Mouse (Mus musculus) MEL (cell line): ENCODE data around the gene Pde1b.

Experiments
- CTCF ChIP-seq, 3 experiments: IDR thresholded peaks in 2 of 3; conservative IDR thresholded peaks in 1 of 3; 2 replicates each; pipeline ENCODE4 v1.5.1; 2011 to 2012; ENCODE audit warnings: low read length in 3 of 3, low read depth in 2 of 3, mild to moderate bottlenecking in 2 of 3, improper control_type of control experiment in 1 of 3, inconsistent platforms in 1 of 3, mixed read lengths in 1 of 3, moderate library complexity in 1 of 3; ENCODE audit not compliant: control insufficient read depth in 1 of 3, insufficient read depth in 1 of 3, poor library complexity in 1 of 3, severe bottlenecking in 1 of 3
- EP300 ChIP-seq, 2 experiments: IDR thresholded peaks; 2 replicates each; pipeline ENCODE4 v1.6.1; 2011; ENCODE audit warnings: improper control_type of control experiment in 2 of 2, low read length in 2 of 2, low read depth in 1 of 2, mild to moderate bottlenecking in 1 of 2
- GATA1 ChIP-seq: IDR thresholded peaks from 2 replicates; pipeline ENCODE4 v1.6.1; 2011; ENCODE audit warnings: low read depth, low read length, improper control_type of control experiment
- MAFK ChIP-seq: IDR thresholded peaks from 2 replicates; pipeline ENCODE4 v1.6.1; 2011; ENCODE audit warnings: low read depth, mild to moderate bottlenecking, low read length, improper control_type of control experiment, borderline replicate concordance
- MAX ChIP-seq: IDR thresholded peaks from 2 replicates; pipeline ENCODE4 v1.6.1; 2011; ENCODE audit warnings: low read length, improper control_type of control experiment
- MAZ ChIP-seq: IDR thresholded peaks from 2 replicates; pipeline ENCODE4 v1.6.1; 2012; ENCODE audit warnings: low read depth, mild to moderate bottlenecking, inconsistent platforms, low read length, improper control_type of control experiment
- NELFE ChIP-seq: IDR thresholded peaks from 2 replicates; pipeline ENCODE4 v1.6.1; 2011; ENCODE audit warnings: low read depth, low read length, improper control_type of control experiment
- POLR2A ChIP-seq, 2 experiments: IDR thresholded peaks; 2 replicates each; pipeline ENCODE4 v1.6.1; 2011 to 2012; ENCODE audit warnings: low read length in 2 of 2, mild to moderate bottlenecking in 2 of 2, control low read depth in 1 of 2, improper control_type of control experiment in 1 of 2, low read depth in 1 of 2, moderate library complexity in 1 of 2; ENCODE audit not compliant: control insufficient read depth in 1 of 2, insufficient read depth in 1 of 2, poor library complexity in 1 of 2
- POLR2AphosphoS5 ChIP-seq: IDR thresholded peaks from 2 replicates; pipeline ENCODE4 v1.6.1; 2012; ENCODE audit warnings: low read depth, borderline replicate concordance, mild to moderate bottlenecking, inconsistent platforms, low read length, moderate library complexity, mixed read lengths

DNA sequence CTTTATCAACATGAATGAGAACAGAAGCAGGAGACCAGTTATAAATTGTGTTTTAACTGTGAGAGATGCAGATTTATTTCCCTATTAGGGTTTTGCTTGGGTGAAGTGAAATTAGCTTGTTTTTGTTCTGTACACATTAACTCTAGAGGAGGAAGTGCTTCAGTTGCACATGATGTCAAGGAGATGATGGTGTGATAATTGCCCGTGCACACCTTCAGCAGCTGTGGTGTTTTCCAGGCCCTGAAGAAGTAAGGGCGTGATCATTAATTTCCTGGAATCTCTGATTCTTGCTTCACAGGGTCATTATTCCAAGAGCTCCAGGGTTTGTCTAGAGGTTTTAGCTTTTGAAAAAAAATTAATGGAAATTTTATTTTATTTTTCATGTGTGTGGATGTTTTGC, 22.7 kb upstream of the Pde1b start:
- TF ChIP-seq MAX = no peak
- TF ChIP-seq POLR2A (IDR thresholded peaks at IDR 0.05; ENCODE audit: control insufficient read depth in 1 of 2, insufficient read depth in 1 of 2, low read depth in 1 of 2, low read length in 2 of 2, poor library complexity in 1 of 2) = no peak
- no peak for TF ChIP-seq CTCF (IDR thresholded peaks at IDR 0.05 in 2 of 3, conservative IDR thresholded peaks at IDR 0.05 in 1 of 3; ENCODE audit: control insufficient read depth in 1 of 3, insufficient read depth in 1 of 3, low read depth in 2 of 3, low read length in 3 of 3, poor library complexity in 1 of 3, severe bottlenecking in 1 of 3)
- no peak for TF ChIP-seq POLR2AphosphoS5
- no peak for TF ChIP-seq NELFE
- TF ChIP-seq GATA1 = no peak
- no peak for TF ChIP-seq MAZ
- TF ChIP-seq MAFK = no peak
- TF ChIP-seq EP300 (IDR thresholded peaks at IDR 0.05; ENCODE audit: low read depth in 1 of 2, low read length in 2 of 2) = no peak
